In genomic region chr3:101418740-101419652, GRCm38 (mm10) we compare ENCODE assay signal across 15 mouse cellular contexts. TPM values are rescaled to one million over a fixed set of nuclear protein-coding genes. Genes with fewer than 3 reads are reported as not detected.
DNase-seq lines count a peak whose midpoint lies in the region; ATAC-seq lines count a peak whose summit lies in the region.
"Had no signal": no experiment of that assay in that cellular context is flagged by ENCODE, and none has a peak within 500 bp of the region (broad histone marks: within the 10 kb centered on the region; RNA-seq: fewer than 3 reads in every experiment).

No protein-coding gene starts in this region.

- 41% methylated on average over 18 of the region's 18 CpGs for WGBS in heart, embryonic 11.5 days (ENCODE audit: insufficient replicate concordance)
- WGBS in limb, embryonic 15.5 days: 66% methylated on average over 18 of the region's 18 CpGs
- WGBS in limb, embryonic 10.5 days: 62% methylated on average over 18 of the region's 18 CpGs
- WGBS in liver, embryonic 11.5 days: 28% methylated on average over 18 of the region's 18 CpGs

- no peaks in the 10 kb centered on the region for H3K27me3 ChIP-seq in heart, embryonic 11.5 days (ENCODE audit: control insufficient read depth, insufficient read depth, low read length)
- no peaks in the 10 kb centered on the region for H3K27me3 ChIP-seq in limb, embryonic 15.5 days
- H3K27me3 ChIP-seq in limb, embryonic 10.5 days (ENCODE audit: low read depth, poor library complexity, severe bottlenecking): no peaks in the 10 kb centered on the region
- H3K27me3 ChIP-seq in liver, embryonic 11.5 days (replicated peaks; ENCODE audit: control insufficient read depth, insufficient read depth, low read length): no peaks in the 10 kb centered on the region
- H3K27me3 ChIP-seq: limb, embryonic 12.5 days had no signal

- ATAC-seq in heart, embryonic 11.5 days (replicated peaks; ENCODE audit: insufficient number of reproducible peaks, low FRiP score, low TSS enrichment): no peak; the same call in 1 of the 2 replicates
- ATAC-seq in limb, embryonic 15.5 days (ENCODE audit: insufficient number of reproducible peaks, low FRiP score, low TSS enrichment, low read depth): 0 out of 2 replicates have a peak, but pooled peaks have one; percentile 47
- peak; percentile 72 for ATAC-seq in liver, embryonic 11.5 days (replicated peaks; ENCODE audit: low FRiP score)
- peak; percentile 65 for ATAC-seq in megakaryocyte progenitor cell, adult 5-6 weeks (replicated peaks; ENCODE audit: poor library complexity)
- ATAC-seq: forebrain, embryonic 14.5 days had no signal

- peaks cover 41% of the 10 kb centered on the region for H3K4me1 ChIP-seq in heart, embryonic 11.5 days (ENCODE audit: control insufficient read depth, insufficient read depth, low read length)
- H3K4me1 ChIP-seq in limb, embryonic 15.5 days: peaks cover 12% of the 10 kb centered on the region
- peaks cover 64% of the 10 kb centered on the region for H3K4me1 ChIP-seq in limb, embryonic 10.5 days
- H3K4me1 ChIP-seq in liver, embryonic 11.5 days (replicated peaks; ENCODE audit: control insufficient read depth, insufficient read depth, low read length): peaks cover 48% of the 10 kb centered on the region

- H3K27ac ChIP-seq in heart, embryonic 11.5 days (ENCODE audit: low read depth, low read length): 0 out of 2 replicates have a peak overlapping the region, but pooled peaks have one; percentile 22
- no peak overlapping the region for H3K27ac ChIP-seq in limb, embryonic 15.5 days
- H3K27ac ChIP-seq in limb, embryonic 10.5 days: no peak overlapping the region
- peak overlapping the region; percentile 50; the same call in 1 of the 2 replicates for H3K27ac ChIP-seq in liver, embryonic 11.5 days (ENCODE audit: low read depth, low read length)
- H3K27ac ChIP-seq: kidney, postnatal 0 days; limb, embryonic 12.5 days had no signal

- H3K9ac ChIP-seq in heart, embryonic 11.5 days (ENCODE audit: low read depth, low read length): no peak overlapping the region
- no peak overlapping the region for H3K9ac ChIP-seq in limb, embryonic 15.5 days
- H3K9ac ChIP-seq in liver, embryonic 11.5 days (ENCODE audit: low read depth, low read length): 0 out of 2 replicates have a peak overlapping the region, but pooled peaks have one; percentile 45
- H3K9ac ChIP-seq: limb, embryonic 12.5 days had no signal

- DNase-seq in heart, adult 18-20 months: no peak
- no peak for DNase-seq in limb, embryonic 10.5 days (ENCODE audit: low spot score)
- DNase-seq in liver, embryonic 11.5 days (ENCODE audit: low spot score): no peak
- no peak for DNase-seq in left cerebral cortex, postnatal 10 days (ENCODE audit: extremely low spot score in 1 of 2, low spot score in 2 of 2)
- DNase-seq in adrenal gland, postnatal 10 days: no peak
- DNase-seq: adrenal gland, postnatal 14 days; cerebellum, postnatal 10 days; right cerebral cortex, postnatal 14 days had no signal

- H3K9me3 ChIP-seq in heart, embryonic 11.5 days (replicated peaks; ENCODE audit: control insufficient read depth, low read length): no peaks in the 10 kb centered on the region
- no peaks in the 10 kb centered on the region for H3K9me3 ChIP-seq in limb, embryonic 15.5 days
- H3K9me3 ChIP-seq in limb, embryonic 10.5 days (replicated peaks): no peaks in the 10 kb centered on the region
- H3K9me3 ChIP-seq in liver, embryonic 11.5 days (ENCODE audit: control insufficient read depth, low read length): no peaks in the 10 kb centered on the region
- H3K9me3 ChIP-seq: limb, embryonic 12.5 days had no signal

- intact Hi-C loops in left cerebral cortex, postnatal 10 days (cut with DNase I): no loop called here

- H3K4me2 ChIP-seq in heart, embryonic 11.5 days: no peak overlapping the region
- no peak overlapping the region for H3K4me2 ChIP-seq in limb, embryonic 15.5 days
- H3K4me2 ChIP-seq in liver, embryonic 11.5 days: peak overlapping the region; percentile 49
- H3K4me2 ChIP-seq: limb, embryonic 12.5 days had no signal

- H3K36me3 ChIP-seq in heart, embryonic 11.5 days (ENCODE audit: control insufficient read depth, insufficient read depth, low read length): no peaks in the 10 kb centered on the region
- H3K36me3 ChIP-seq in limb, embryonic 15.5 days: no peaks in the 10 kb centered on the region
- no peaks in the 10 kb centered on the region for H3K36me3 ChIP-seq in limb, embryonic 10.5 days
- no peaks in the 10 kb centered on the region for H3K36me3 ChIP-seq in liver, embryonic 11.5 days (ENCODE audit: control insufficient read depth, insufficient read depth, low read length)
- H3K36me3 ChIP-seq: limb, embryonic 12.5 days had no signal

- no peak overlapping the region for H3K4me3 ChIP-seq in heart, embryonic 11.5 days (ENCODE audit: low read depth, low read length)
- H3K4me3 ChIP-seq in limb, embryonic 15.5 days: no peak overlapping the region
- H3K4me3 ChIP-seq in limb, embryonic 10.5 days: no peak overlapping the region
- 0 out of 2 replicates have a peak overlapping the region, but pooled peaks have one; percentile 10 for H3K4me3 ChIP-seq in liver, embryonic 11.5 days (ENCODE audit: low read depth, low read length)
- H3K4me3 ChIP-seq: layer of hippocampus, adult 2 months; limb, embryonic 12.5 days had no signal

RNA-seq across cellular contexts. Expression of gene Igsf3, which starts 42.1 kb away (rescaled TPM):
- polyA plus RNA-seq in heart, embryonic 11.5 days (2014; fragmentation: Nextera tagmentation; extraction: Ambion mirVana): 28.1 and 31.3 TPM in 2 replicates
- 10 to 100 TPM; 10.5 to 10.6 TPM for total RNA-seq in heart, adult 18-20 months (2021)
- 52.6 and 54.8 TPM in 2 replicates for polyA plus RNA-seq in limb, embryonic 15.5 days (2015; fragmentation: Nextera tagmentation; extraction: Ambion mirVana)
- polyA plus RNA-seq in limb, embryonic 10.5 days (2016; fragmentation: Nextera tagmentation; extraction: Ambion mirVana): 59.9 and 84.9 TPM in 2 replicates
- 16.6 and 17.3 TPM in 2 replicates for polyA plus RNA-seq in liver, embryonic 11.5 days (2014; fragmentation: Nextera tagmentation; extraction: Ambion mirVana)
- 0.68 and 1.1 TPM in 2 replicates for total RNA-seq in megakaryocyte progenitor cell, adult 5-6 weeks (2015)
- total RNA-seq in megakaryocyte progenitor cell, adult 5-6 weeks (2017): 1.1 and 1.3 TPM in 2 replicates
- total RNA-seq in left cerebral cortex, postnatal 10 days (2021): 10 to 100 TPM; 44.7 to 46.6 TPM
- total RNA-seq in adrenal gland, postnatal 10 days (2021): 10 to 100 TPM in 1 of 2 experiments, 1 to 10 TPM in 1; 8.1 to 10.1 TPM

Comparison
In these comparisons a context has a peak if more than half of its experiments do, and no peak if none do; other contexts are left out.
1. H3K27ac ChIP-seq: peak in heart, embryonic 11.5 days (single experiment) and liver, embryonic 11.5 days (single experiment); none in limb, embryonic 15.5 days (single experiment) and limb, embryonic 10.5 days (single experiment).